Mouse (Mus musculus) layer of hippocampus, adult 18-20 months (tissue): ENCODE data around the gene Susd6. TPM values are rescaled to one million over a fixed set of nuclear protein-coding genes. Genes with fewer than 3 reads are reported as not detected.

Source experiments
- DNase-seq, 2 experiments: peaks; one replicate each; pipeline ENCODE4 v3.0.0; 2022; ENCODE audit warnings: low spot score in 2 of 2
- long read RNA-seq: library from polyadenylated mRNA; stranded (forward); transcript quantifications from one replicate; pipeline ENCODE4 v2.0.0, GENCODE M21; 2021
- total RNA-seq, 2 experiments: library from RNA; stranded (reverse); gene quantifications; 2 replicates each; pipeline ENCODE4 v1.2.3; 2021

Susd6 gene
- total RNA-seq: 10 to 100 TPM; 64.0 to 76.3 TPM
- long read RNA-seq, full-length matches to known transcripts: 76 of 120 reads
- long read RNA-seq, partial matches to known transcripts: 42 of 120 reads
- long read RNA-seq, other reads (novel, unspliced or antisense): 2 of 120 reads

DNA sequence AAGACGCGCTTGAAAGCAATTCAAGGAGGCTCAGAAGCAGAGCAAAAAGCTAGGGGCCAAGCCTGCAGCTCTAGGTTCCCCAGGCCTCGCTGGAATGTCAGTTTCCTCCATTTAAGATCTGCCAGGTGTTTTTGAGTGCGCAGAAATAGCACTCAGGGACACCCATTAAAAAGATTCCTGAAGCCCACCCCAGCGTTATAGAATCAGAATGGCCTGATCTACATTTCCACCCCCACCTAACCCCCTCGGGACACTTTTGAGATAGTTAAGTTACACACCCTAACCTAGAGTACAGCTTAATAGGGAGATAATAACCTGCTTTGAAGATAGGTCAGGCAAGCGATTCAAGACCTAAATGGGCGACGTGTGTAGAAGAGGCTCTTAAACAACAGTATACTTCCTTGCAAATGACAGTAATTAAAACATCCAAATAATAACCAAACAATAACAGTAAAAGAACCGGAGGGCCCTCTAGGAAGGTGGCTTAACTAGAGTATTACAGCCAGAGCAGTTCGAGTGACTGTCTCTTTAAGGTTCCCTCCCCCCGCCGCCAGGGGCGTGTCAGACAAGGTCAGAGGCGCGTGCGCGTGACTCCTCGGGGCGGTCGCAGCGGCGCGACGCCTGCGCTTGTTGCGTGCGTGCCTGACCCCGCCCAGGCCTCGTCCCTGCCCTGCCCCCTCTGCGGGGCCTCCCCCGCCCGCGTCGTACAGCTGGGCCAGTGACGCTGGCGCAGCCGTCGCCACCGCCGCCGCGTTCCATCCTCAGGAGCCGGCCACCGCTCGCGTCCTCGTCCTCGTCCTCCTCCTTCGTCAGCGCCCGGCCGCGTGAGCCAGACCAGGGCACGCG lies at the start of gene Susd6:
Gene Susd6, plus strand, starts transcription at position 662 of the 846 bp plus-strand sequence.
- peak; percentile 98 to 100 for DNase-seq

DNA sequence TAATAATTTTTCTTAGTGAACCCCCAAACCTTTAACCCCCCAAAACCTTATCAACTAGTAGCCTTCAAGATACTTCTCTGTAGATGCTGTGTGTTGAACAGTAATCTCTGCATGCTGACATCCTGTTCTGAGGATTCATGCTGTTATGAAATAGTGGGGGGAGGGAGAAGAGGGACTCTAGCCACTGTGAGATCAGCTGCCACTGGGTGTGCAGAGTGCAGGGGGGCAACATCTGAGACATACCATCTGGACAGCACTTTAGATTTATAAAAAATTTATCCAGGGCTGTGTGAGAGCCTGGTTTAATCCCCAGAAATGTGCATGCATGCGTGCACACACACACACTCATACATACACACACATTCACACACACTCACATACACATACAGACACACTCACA lies 45.7 kb upstream of the Susd6 start:
- no peak for DNase-seq

DNA sequence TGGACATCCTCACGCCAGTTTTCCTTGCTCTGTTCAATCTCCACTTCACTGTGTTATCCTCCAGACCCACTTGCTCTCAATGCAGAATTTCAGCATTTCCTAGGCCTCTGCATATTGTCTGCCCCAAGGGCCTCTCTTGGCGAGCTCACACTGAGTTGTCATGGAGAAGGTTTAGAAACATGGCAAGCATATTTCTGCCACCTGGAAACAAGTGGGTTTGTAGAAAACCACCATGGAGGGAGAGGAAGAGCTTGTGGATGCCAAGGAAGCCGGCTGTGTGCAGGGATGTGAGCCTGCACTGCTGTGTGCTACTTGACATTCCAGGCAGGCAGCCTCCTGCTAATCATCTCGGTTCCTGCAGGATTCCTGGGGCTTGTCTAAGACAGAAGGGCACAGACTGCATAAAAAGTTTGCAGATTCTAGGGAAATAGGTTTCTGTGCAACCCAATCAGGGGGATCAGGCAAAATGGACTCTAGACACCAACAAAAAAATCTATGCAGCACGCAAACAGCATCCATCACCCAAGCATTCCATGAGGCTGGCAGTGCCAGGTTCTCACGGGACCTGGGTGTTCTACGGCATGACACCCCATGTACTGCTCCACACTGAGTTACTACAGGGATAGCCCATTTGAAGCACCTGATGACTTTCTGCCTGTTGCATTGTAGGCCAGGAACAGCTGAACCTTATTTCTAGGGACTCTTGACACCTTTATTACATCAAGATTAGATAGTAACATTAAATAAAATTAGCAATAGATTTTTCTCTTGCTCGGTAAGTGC lies 44.1 kb upstream of the Susd6 start:
- DNase-seq: peak in 1 of 2 experiments; percentile 56

DNA sequence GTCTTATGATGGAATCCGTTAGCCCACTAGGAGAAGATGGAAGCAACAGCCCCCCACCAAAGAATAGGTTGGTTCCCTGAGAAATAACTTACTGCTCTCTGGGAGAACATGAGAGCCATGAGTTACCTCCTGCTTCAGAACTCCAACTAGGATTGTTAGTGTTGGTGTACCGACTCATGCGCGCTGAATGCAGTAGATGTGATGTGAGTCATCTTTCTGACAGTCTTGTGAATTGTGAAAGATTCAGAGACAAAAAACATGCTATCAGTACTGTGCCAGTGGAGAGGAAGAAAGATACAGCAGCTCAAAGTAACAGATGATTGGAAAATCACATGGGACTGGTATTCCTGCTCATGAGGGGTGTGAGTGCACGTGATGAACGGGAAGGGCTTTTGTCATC lies 38.8 kb upstream of the Susd6 start:
- DNase-seq: no peak

DNA sequence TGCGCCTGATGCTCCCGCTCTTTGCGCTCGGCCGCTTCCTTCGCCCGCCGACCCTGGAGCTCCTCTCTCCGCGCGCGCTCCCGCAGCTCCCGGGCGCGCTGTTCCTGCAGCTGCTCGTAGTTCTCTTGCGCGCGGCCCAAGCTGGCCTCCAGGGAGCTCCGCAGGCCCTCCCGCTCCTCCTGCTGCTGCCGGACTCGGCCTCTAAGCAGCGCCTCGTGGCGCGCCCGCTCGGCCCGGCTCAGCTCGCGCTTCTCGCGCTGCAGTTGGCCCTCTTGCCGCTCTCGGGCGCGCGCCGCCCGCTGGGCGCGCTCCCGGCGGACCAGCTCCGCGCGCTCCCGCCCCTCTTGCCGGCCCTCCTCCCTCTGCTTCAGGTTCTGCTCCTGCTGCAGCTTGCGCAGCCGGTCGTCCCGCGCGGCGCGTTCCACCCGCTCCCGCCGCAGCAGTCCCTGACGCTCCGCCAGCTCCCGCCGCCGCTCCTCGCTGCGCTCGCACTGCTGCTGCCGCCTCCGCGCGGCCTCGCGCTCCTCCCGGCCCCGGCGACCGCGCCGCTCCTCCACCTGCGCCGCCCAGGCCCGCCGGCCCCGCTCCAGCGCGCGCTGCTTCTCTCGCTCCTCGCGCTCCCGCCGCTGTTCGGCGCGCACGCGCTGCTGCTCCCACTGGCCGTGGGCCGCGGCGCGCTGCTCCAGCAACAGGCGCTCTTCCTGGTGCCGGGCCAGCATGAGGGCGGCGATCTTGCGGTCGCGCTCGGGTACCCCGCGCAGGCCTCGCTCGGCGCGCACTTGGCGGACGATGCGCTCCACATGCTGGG lies 32.4 kb upstream of the Susd6 start:
- DNase-seq: no peak

DNA sequence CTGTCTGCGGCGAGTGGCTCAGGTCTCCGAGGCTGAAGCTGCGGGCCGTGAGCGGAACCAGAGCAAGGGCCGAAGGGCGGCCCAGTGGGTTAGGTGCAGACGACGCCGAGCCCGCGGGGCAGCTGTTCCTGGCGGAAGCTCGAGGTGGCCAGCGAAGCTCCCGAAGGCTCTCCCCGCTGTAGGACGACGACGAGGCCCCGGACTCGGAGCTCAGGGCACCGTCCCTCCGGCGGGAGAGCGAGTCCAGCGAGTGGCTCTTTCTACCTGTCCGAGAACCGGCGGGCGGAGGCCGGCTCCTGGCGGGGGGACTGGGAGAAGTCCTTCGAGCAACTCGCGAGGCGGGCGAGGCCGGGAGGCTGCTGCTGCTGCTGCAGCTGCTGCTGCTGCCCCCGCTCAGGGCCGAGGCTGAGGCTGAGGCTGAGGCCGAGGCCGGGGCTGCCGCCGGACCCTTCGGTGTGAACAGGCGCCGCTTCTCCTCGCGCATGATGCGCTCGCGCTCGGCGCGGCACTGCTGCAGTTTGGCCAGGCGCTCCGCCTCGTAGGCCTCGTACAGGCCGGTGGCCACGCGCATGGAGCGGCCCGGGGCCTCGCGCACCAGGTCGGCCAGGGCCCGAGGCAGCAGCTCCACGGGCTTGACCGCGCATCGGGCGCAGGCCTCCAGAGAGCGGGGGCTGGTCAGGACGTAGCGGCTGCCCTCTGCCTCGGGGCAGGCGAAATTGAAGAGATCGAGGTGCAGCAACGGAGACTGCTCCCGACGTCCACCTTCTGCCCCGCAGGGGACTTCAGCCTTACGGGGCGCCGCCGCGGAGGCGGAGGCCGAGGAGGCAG lies 31.5 kb upstream of the Susd6 start:
- DNase-seq: no peak

DNA sequence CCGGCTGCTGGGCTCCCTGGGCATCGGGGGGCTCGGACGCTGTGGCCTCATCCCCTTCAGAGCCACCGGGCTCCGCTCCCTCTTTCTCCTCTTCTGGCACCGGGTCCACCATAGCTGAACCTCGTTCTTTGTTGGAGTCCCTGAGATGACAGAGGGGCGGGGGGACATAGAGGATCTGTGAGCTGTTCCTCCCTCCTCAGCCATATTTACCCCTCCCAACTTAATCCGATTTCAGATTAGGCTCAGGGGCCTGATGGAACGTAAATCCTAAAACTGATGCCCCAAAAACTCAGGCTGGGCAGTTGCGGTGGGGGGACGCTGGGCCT lies 31.0 kb upstream of the Susd6 start:
- no peak for DNase-seq

DNA sequence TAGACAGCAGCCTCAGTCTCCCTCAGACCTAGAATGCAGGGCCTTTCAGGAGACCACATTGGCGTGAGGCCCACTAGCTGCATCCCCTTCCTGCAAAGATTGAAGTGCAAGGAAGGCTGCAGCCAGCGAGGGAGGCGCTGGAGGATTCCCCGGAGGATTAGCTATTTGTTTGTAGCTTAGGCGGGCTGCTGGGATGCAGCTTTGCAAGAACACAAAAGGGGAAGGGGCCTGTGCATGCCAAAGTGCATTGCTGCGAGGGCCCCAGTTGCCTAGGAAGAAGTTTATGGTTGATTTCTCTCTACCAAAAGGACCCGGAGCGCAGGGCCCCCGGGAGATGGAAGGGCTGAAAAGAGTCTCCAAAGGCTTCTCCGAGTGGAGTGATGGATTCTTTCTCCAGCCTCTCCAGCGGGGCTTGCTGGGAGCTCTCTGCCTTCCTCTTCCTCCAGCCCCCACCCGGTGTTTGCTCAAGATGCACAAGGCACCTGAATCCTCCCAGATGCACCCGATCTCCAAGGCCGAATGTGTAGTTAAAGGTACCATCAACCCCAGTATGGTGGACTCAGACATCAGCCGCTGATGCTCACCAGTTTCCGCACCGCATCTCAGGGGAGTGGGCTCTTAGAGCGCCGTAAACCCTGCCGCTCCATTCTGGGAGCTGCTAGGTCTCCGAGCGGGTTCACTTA lies 30.5 kb upstream of the Susd6 start:
- peak; percentile 32 to 55 for DNase-seq

DNA sequence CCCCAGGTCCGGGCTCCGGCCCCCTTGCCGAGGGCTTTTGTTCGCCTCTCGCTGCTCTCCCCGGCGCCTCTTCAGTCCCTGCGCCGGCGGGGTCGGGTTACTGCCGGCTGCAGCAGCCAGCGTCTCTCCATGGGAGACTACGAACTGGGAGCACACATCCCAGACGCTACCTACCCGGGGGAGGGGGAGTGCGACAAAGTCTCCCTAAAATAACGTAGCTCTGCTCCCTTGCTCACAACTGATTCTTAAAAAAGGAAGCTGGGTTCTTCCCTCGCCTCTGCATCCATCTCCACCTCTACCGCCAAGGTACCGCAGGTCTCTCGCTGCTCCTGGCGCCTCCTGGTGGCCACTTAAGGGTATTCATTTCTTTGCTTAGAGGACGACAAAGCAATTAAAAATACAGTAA lies 29.9 kb upstream of the Susd6 start, which contains the start of gene Ccdc177:
Gene Ccdc177, minus strand, starts transcription at position 292 of the 406 bp plus-strand sequence.
- peak; percentile 82 to 93 for DNase-seq

DNA sequence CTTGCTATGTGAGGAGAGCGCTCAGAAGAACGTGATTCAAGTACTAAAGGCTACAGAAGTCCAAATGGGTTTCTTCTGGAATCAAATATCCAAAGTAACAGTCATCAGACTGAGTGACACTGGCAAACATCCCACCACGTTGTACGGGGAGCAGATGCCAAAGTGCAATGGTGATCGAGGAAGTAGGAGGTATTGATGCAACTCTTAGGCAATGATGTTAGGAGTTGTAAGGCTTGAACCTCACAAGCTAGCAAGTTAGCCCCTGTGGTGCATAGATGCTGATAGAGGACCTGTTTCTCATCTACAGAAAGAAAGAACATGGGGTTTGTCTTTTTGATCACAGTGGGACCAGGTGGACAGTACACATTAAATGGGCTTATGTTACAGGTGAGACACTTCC lies 27.3 kb upstream of the Susd6 start:
- DNase-seq: no peak

DNA sequence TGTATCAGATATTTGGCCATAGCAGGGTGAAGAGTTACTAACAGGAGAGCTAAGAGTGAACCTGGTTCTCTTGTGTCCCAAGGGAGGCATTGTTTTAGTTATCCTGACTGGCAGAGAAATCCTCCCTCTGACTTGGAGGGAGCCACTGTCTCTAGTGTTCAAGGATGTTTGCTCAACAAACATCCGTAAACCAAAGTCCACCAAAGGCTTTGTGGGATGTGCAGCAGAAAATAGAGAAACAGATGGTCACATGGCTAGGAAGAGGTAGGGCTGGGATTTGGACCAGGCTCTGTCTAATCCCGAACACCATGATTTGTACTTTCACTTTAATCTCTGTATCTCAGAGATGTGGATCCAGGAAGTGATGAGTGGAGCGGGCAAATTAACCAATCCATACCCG lies 26.2 kb upstream of the Susd6 start:
- DNase-seq: no peak

DNA sequence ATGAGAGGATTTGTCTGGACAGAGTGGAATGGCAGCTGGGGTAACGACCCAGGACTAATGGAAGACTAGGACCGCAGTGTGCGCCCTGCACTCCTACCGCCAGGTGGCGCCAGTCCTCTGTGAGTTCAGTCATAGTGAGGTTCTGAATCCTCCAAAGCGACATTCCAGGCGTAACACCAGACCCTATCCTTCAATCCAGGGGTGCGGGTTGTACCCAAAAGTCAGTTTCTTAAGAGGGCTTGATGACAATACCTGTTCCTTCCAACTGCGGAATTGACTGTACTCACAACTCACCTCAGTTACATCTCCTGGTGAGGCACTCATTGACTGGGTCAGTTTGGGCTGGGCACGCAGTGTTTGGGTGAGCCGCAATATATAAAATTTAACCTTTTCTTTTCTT lies 20.6 kb upstream of the Susd6 start:
- peak; percentile 38 to 83 for DNase-seq

DNA sequence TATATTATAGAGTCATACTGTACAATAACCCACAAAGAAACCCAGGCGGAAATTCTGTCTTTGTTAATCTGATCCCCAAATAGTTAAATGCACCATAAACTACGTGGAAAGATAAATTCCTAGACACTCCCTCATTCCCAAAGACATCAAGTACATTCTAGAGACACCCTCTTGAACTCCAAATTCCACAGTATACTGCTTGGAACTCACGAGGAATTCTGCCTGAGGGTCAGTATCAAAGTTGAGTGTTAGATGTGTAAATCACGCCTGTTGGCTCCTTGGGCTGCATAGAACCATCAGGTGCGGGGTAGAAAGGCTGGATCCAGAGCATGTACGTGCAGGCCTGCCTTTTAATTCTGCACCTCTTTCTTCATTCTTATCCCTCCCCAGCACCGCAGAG lies 15.5 kb upstream of the Susd6 start:
- no peak for DNase-seq

DNA sequence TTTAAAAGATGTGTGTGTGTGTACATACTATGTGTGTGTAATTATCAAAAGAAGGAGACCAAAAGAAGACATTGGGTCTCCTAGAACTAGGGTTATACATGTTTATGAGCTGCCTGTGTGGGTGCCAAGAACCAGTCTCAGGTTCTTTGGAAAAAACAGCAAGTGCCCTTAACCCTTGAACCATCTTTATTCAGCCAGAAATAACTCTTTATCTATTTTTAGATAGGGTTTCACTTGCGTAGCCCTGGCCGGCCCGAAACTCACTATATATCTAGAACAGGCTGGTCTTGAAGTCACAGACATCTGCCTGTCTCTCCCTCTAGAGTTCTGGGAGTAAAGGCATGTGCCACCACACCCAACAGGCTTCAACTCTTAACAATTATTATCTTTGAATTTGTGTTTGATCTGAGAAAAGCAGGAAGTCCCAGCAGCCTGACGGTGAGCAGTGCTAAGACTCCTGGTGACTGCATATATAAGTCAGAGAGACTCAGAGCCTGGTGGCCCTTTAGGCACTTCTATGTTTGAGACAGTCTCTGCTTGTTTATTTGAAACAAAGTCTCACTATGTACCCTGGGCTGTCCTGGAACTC lies 14.2 kb upstream of the Susd6 start:
- no peak for DNase-seq

DNA sequence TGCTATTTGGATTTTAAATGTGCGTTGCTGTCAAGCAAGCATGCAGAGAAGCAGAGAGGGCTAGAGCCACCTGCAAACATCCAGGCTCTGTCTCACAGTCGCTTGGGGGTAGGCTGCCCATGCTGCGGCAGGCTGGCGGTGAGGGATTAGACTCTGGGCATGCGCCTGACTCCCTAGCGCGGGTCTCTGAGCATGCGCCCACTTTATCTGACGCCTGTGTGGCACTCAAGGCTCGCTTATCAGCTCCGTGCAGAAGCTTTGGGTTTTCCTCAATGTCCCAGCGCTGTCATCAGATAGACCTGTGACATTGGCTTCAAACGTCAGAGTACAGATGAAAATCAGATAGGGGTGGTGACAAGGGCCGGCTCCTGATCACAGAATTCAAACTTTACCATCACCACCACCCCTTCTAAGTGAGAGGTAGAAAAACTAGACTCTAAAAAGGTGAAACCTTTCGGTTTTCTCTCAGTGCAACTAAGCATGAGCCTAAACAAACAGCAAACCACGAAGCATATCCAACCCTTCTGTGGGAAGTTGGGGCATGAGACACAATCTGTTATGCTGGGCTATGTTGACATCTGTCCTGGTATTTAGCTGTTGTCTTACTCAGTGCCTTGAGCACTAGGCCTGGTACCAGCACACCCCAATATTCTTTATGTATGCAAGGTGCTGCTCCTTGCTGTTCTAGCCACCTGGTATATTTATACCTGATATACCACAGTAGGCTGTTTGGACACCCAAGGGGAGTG lies 11.9 kb upstream of the Susd6 start:
- DNase-seq: no peak

DNA sequence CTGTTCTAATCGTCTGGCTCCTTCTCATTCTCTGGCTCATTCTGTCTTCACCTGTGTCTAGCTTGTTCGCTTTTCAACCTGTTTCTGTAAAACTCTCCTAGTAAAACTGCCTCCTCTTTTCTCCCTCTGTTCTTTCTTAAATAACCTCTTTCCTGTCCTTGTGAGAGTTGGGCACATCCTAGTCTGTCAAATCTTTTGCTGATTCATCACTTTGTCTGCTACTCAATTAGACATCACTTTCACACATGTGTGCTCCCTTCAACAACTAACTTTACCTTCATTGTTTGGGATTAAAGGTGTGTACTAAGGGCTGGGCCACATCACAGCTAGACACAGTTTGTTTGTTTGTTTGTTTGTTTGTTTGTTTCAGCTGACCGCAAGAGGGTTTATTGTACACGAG lies 10.6 kb upstream of the Susd6 start:
- no peak for DNase-seq

DNA sequence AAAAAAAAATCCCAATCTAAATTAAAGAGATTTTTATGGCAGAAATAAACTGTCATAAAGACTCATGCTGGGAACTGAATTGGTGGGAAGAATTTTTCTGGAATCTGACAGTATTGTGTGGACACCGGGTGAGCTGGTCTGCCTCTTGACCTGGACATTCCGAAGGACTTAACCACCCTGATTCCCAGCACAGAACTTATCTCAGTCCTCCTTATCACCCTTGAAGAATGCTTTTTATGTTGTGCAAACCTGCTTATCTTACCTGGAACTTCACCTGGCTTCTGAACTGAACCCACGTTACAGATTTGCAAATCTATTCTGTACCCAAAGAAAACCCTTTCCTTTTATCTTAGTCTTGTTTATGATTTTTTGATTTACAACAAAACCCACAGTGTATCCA lies 8.1 kb upstream of the Susd6 start:
- DNase-seq: no peak

DNA sequence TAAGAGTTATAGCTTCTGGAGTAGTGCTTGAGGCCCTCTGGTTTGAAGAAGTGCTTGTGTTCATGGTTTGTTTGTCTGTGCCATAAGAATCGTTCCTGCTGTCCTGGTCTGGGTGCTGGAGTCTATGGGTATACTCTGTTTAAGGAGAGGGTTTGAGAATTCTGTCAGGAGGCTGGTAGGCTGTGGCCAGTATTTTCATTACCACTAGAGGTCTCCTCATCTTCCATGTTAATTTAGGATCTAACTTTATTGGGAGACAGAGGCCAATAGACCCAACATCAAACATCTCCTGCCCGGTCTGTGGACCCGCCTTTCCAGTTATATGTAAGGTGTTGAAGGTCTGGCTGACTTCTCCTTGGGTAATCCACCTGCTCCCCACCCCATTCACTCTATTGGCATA lies 7.4 kb upstream of the Susd6 start:
- DNase-seq: no peak

DNA sequence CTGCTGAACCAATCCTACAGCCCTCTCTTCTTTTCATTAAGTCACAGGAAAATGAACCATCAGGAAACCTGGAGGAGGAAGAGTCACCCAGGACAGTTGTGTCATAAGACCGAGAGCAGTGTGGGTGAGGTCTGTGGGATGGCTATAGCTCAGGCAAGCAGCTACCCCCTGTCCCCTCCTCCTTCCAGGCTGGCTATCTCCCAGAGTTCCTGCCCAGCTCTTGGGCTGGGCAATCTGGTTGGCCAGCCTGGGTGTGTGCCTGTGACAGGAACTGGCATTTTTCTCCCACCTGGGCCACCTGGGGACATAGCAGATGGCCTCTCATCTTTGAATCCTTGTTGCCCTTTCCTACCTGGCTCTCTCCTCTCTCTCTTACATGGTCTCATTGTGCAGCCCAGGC lies 6.4 kb upstream of the Susd6 start:
- no peak for DNase-seq
